Mouse (Mus musculus) lung, postnatal 0 days (tissue): ENCODE data around the gene Kndc1.
A peak's percentile ranks its signal among the peaks of the same experiment; 100 is the strongest.

Experiments used
- CTCF ChIP-seq: IDR thresholded peaks from 2 replicates; pipeline ENCODE4 v1.5.1; 2016; ENCODE audit warnings: antibody characterized with exemption, mild to moderate bottlenecking
- EP300 ChIP-seq: IDR thresholded peaks from 2 replicates; pipeline ENCODE4 v1.6.1; 2016; ENCODE audit warnings: antibody characterized with exemption, mild to moderate bottlenecking, control low read depth

DNA sequence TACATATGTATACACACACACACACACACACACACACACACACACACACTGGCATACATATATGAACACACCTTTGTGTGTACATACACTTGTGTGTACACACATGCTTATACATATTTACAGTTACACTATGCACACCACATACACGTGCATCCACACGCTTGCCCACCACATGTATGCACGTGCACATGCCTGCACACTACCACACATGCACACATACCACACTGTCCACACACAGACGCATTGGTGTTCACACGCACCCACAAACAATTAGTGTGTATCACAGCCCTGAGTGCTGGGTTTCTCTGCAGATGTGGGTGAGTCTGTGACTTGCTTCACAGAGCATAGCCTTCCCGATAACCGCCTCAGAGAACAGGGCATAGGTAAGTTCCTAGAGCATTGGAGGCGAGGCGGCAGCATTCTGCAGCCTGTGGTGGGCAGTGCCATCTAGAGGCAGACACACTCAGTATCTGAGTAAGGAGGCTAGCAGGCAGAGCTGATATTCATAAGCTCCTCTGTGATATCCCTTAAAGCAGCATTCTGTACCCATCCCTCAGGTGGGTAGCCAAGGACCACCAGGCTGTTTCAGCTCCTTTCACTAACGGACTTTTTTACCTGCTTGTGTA lies 17.2 kb upstream of the Kndc1 start:
- peak; percentile 58 for TF ChIP-seq CTCF
- no peak for TF ChIP-seq EP300
